Mouse (Mus musculus) urinary bladder, postnatal 4 days (tissue): ENCODE measurements around the gene Hmga2.

Experiments
- DNase-seq, 2 experiments: peaks; one replicate each; pipeline ENCODE4 v3.0.0; 2021 to 2022; ENCODE audit warnings: low spot score in 2 of 2

Gene Hmga2

DNA sequence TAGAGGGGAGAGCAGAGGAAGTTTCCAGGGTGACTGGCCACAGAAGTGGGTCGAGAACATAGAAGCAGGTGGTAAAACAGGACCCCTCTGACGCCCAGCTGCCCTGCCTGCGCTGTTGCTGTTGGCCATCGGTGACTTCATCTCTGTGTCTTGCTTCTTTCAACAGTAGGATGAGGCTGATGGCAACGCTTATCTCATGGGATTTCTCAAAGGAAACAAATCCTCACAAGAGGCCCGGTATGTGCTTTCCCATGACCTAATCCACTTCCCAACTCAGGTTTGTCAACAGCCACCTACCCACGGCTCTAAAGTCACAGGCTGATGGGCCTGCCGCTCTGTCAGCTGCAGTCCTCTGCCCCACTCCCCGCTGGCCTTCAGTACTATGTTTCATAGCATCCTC lies 52.3 kb downstream of the Hmga2 start:
- DNase-seq, result no peak

DNA sequence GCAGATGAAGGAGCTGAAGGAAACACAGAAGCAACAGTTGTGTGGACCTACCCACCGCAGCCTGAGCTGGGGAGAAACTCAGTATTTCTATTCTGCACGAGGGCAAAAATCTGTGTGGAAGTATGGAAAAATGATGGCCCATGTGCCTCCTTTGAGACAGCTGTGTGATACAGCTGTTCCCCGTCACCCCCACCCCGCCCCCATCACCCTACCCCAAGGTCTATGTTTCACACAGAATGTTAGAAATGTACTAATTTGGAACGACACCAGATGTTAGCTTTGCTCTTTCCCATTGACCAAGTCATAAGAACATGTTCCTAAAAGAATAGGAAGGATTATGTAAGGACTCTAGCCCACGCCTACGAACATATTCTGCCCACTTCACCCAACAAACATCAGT lies 53.0 kb downstream of the Hmga2 start:
- DNase-seq, result no peak

DNA sequence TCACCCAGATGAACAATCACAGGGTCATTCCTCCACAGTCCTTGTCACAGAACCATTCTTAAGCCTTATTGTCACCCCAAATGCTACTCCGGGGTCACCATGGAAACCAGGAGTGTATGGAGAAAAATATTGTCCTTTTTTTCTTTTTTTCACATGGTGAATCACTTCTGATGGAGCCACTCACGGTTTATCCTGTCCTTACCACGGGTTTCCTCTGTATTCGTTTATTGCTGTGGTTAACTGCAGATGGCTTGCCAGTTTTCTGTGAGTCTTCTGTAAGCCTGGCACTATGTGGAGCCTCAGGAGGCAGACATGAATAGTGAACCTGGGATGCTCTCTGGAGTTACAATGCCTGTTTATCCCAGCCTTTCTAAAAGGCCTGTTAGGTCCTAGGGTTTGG lies 53.4 kb downstream of the Hmga2 start:
- DNase-seq, result no peak

DNA sequence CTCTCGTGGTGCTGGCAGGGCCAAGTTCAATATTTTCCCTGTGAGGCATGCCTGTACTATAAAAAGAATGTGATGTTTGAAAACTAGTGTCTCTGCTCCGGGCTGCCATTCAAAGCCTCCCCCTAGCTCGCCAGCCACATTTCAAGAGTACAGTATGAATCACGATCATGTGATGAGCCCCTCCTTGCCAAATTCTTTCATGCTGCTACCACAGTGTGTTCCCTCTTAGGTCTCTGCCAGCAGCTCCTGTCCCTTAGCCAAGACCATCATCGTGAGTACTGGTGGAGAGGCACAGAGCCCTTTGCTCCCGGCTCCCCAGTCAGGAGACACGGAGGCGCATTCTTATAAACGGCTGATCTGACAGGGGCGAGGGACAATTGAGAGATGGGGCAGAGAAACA lies 54.2 kb downstream of the Hmga2 start:
- DNase-seq, result peak in 1 of 2 experiments; percentile 52

DNA sequence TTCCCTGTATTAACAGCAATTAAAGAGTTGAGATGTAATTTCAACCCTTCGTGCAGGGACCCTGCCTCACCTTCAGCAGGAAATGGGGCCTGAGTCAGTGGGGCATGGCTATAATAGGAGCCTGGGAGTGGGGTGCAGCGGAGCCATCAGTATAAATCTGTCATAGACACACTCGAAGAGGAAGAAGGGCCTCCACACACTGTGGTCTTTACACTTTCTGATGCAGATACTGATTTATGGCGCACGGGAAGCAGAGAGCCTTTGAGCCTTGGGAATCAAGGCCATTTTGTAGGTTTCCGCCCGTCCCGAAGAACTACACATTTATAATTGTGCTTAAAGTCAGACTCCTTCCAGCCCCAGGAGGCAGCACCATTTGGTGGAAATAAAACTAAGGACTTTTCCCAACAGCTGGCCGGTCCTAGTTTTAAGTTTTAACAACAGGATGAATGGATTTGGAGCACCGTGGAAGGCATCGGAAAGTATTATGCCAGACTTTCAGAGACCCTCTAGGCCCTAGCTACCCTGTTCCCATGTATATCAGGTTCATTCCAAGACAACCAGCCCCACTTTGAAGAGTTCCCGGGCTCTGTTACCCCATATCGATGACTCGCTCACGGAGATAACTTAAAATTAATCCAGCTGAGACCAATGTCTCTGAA lies 55.2 kb downstream of the Hmga2 start:
- no peak for DNase-seq

DNA sequence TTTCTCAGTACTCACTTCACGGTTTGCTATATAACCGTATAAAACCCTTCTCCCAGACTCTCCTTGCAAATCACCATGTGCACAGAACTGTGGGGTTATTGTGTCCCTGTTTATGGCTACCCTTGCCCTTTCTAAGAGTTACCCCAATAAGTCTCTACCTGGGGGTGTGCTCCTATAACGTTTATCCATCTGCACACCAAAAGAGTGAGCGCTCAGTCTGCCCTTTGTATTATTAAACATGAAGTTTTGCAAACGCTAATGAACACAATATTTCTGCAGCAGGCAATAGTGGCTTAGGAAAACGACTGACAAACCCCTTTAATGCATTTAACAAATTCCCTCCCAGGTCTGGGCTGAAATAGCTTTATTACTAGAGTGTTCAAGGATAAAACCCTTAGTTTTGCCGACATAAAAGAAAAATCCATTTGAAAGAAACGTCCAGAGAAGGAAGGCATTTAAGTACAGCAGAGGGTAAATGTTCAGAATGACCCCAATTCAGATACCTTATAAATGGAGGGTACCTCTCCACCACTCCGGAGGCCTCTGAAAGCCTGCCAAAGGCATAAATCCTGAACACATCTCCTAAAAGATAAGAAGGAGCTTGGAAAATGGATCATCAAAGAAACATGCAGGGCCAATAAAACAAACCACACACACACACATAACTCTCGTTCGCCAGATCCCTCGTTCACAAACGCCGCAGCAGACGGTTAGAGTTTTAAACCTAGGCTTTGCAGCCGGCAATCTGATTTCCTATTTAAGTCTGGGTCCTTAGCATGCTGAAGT lies 57.3 kb downstream of the Hmga2 start:
- no peak for DNase-seq

DNA sequence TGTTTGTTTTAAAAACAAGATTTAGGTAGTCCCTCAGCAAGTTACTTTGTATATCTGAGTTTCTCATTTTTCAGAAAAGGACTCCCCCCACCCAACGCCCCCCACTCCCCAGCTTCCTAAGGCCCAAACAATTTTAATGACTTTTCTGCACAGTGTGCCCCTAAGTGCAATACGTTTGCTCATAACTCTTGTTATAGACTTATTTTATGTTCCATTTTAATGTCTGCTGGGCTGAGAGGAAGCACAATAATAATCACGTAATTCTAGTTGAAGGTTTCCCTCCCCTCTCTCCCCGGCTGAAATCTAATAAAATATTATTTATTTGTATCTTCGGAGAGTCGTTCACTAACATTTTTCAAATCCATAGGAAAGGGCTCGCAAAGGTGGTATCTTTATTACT lies 58.1 kb downstream of the Hmga2 start:
- DNase-seq, result no peak

DNA sequence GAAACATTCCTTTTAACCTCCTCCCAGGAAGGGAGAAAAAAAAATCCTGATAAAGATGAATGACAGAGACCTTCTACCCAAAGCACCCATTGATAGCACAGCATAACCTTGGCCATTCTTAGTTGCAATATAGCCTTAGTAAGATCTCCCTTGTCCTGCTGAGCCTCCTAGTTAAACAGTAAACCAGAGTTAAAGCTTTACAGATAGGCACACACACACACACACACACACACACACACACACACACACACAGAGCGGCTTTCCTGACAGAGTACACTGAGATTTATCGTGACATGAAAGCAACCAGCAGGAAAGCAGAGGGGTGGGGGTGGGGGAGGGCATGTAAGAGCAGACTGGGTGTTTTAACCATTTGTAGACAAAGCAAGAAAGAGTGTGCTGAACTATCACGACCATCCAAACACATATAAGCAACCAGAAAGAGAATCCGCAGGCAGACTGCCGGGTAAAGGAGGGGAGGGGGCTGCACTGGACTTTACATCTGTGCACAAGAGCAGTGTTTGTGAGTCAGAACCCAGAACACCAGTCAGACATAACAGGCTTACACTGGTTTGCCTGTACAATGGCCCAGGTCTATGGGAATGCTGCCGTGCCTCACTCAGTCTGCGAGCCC lies 58.7 kb downstream of the Hmga2 start:
- DNase-seq, result no peak

DNA sequence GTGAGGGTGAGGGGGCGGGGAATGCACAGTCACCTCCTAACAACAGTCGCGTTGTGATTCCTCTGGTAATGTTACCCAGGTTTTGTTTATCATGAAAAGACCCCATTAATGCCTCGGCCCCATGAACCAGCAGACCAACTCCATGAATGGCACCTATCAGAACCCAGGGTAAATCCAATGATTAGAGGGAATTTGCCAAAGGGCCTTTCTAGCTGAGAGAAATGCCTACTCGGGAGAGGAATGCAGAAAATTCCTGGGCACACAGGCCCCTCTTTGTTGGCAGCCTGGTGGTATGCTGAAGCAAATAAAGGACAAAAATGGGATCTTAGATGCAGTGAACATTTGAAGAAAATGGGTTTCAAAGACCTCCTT lies 59.2 kb downstream of the Hmga2 start:
- no peak for DNase-seq

DNA sequence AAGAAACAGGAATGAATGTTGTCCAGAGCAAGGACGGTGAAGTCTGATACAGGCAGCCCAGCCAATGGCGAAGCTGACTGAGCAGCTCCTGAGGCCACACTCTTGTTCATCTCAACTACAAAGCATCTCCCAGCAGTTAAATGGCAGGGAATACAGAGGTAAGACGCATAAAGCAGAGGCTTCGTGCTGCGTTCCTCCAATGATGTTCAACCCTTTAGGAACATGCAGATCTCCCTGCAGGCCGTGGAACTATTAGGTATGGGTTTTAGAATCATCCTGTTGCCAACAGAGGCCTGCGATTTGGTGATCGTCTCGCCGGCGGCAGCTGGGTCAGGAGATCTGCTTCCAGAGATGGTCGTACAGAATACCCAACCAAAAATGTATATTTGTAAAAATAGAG lies 59.6 kb downstream of the Hmga2 start:
- no peak for DNase-seq

DNA sequence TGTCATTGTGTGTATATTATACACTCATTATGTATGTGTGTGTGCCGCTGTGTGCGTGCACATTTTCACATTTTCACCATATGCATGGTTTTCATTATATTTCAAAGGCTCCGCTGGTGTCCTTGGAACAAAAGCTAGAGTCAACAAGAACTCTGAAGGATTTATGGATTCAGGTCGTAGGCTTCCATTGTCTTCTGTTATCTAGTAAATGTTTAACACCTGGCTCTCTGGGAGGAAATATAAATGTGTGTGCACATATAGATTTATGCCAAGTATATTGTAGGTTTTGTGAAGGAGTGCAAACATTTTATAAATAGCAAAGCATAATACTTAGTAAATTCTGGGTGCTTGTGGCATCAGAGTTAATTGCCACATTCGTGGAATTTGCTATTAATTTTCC lies 64.1 kb downstream of the Hmga2 start:
- DNase-seq, result no peak

DNA sequence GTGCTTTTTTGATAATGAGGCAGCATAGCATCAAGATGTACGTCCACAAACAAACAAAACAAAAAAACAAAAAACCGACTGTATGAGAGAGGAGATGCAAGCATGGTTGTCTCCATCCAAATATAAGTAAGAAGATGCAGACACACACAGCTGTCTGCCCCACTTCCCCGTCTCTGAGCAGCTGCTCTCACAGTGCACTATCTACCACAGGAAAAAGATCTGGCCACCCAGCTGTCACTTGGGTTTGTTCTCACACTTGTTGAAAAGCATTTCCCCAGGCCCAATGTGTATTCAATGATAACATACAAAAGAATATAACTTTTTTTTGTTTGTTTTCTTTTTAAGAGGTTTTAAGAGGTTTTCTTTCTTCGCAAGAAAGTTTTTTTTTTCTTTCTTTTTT lies 65.3 kb downstream of the Hmga2 start:
- no peak for DNase-seq

DNA sequence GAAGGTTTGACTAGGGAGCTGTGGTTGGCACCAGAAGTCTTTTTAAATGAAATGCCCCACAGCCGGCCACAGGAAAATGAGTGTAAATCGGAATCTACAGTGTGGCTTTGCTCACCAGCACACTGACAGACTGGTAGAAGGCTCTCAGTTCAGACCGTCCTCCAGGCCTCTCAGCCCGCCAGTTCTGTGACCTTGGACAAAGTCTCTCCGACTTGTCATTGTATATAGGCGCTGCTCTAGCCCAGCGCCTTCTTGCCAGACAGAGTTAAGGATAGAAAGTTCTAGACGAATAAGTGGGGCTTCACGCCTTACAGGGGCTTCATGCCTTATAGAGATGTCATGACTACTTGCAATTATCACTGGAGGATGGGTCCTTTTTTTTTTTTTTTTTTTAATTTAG lies 67.1 kb downstream of the Hmga2 start:
- no peak for DNase-seq

DNA sequence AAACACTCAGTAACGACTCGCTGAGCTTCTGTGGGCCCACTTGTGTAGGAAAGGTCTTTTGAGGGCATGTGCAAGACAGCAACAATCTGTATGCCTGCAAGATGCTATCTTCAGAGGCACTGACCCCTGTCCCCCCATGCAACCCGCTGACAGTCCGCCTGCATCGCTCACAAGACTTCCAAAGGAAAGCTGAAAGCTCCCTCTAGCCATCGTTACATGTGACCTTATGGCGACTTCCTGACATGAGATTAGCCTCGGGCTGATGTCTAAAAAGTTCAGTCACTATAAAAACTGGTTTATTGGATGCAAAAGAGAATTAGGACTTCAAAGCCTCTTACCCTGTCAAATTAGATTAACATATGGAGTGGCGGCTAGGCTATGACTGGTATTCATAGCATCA lies 69.0 kb downstream of the Hmga2 start:
- no peak for DNase-seq

DNA sequence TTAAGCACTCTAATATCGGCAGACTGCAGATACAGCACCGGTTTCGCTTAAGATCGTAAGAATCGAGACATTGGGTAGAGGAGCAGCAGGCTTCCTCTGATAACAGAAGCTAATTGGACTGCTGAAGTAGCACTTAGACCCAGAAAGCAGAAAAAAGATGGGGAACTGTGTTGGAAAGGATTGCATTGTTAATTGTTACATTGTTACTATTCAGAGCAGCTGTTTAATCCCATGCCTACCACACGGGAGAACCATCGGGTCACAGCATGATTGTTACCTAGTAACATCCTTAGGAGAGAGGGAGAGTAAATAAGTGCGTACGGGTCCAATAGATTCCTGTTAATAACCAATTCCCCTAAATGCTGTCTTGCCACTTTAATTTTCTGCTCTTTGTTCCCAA lies 70.2 kb downstream of the Hmga2 start:
- no peak for DNase-seq

DNA sequence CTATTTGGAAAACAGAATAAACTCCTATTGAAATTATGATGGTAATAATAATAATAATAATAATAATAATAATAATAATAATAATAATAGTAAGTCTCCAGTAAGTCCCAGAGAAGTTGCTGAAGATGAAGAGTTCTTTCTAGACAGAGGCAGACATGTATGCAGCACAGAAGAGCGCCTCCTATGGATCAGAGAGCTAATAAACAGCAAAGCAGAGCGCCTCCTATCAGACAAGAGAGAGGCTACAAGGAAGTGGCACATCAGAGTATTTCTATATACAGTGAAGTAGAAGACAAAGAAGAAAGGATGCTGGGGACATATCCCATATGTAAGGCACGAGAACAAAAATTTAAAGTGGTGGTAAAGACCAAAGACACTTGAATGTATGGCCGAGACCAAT lies 70.9 kb downstream of the Hmga2 start:
- no peak for DNase-seq

DNA sequence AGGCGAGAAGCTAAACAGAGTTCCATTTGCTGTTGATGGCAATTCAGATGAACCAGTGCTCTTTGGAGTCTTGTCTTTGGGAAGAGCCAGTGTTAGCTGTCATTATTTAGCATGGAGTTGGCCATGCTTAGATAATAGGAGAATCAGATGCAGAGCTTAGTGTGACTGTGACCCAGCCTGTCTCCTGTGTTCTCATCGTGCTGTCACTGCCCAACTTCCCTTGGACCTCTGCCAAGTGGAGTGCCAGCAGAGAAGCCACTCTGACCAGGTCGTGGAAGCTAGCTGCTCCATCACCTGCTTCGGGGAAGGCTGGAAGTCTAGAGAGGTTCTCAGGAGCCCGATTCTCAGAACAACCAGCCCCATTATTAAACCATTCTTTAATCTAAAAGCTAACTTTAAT lies 73.3 kb downstream of the Hmga2 start:
- DNase-seq, result no peak

DNA sequence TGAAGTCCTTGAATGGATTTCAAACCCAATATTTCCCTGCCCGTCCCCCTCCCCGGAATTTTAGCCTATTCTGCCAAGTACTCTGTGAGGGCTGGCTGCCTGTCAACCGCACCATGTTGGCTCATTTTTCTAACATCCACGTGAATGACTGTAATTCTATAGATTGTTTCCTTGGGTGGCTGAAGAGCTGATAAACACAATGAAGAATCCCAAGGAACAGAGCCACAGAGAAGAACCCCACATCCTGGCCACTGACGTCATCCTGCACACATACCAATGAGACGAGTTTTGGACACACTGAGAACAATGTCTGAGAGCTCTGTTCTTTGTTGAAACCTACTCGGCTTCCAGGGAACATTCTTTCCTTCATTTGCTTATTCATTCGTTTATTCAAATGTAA lies 74.5 kb downstream of the Hmga2 start:
- DNase-seq, result no peak

DNA sequence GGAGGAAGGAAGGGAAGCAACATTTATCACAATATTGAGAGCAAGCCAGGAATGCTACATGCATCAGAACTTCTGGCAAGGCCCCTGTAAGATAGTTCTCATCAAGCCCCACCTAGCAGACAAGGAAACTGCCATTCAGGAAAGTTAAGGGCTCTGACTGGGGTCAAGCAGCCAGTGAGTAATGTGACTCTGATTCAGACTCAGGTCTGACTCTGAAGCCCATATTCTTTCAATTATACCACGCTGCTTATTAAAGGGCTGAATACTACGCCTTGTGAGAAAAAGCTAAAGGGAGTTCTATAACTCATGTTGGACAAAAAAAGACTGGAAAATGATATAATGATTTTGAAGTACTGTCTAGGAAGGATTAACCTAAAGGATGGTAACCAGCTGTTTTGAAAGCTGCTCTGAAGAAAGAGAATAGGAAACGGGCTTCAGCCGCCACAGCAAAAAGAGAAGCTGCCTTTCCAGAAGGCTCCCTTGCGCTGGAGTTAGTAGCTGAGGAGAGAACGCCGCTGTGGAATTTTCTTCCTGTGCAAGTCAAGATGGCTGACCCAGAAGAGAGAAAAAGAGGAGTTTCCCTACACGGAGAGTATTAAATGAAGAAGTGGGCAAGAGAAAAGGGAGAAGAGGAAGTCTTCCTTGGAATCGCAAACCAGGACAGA lies 76.3 kb downstream of the Hmga2 start:
- no peak for DNase-seq

DNA sequence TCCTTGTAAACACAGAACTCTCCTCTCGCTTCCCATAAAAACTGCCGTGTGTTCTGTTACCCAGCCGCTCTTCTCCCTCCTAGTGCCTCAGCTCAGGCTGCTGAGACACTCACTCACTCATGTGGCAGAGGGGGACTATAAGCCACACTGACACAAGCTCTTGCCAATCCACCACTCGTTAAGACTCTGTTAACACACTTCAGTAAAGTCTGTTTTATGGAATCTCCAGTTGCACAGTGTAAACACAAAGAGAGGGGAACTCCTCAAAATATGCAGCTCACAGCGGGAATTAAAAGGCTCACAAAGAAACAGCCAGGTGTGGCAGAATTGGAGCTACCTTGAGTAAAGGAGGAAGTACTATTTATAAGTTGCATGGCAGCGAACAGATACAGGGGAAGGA lies 77.5 kb downstream of the Hmga2 start:
- no peak for DNase-seq

DNA sequence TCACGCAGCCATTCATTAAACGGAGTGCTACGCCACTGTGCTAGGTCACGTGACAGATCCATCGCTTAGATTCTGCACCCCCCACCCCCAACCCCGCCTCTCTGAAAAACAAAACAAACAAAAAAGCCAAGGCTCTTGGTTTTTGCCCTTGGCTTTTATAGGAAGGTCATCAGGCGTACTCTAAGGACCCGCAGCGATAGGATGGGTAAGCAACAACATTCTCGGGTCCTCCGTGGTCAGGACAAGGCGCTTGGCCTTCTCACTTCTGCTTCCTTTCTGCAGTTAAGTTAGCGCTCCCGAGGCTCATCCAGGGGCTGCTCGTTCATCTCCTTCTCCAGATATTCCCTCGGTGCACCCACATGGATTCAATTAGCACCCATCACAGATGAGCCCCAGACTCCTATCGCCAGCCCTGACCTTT lies 79.0 kb downstream of the Hmga2 start:
- no peak for DNase-seq

DNA sequence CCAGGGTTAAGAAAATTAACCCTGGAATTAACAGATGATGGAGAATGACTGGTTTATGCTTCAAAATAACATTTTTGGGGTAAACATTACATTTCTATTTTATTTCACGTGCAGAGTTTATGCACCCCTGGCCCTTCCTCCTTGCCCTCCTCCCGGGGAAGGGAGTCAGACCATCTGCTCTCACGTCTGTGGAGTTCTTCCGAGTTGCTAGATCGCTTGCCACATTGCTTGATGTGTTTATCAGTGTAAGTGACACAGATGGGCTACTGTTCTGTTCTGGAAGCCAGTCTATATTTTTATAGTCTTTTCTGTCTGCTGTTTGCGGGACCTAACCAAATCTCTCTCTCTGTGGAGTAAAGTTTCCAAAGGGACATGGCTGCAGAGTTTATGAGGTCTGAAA lies 80.7 kb downstream of the Hmga2 start:
- no peak for DNase-seq

DNA sequence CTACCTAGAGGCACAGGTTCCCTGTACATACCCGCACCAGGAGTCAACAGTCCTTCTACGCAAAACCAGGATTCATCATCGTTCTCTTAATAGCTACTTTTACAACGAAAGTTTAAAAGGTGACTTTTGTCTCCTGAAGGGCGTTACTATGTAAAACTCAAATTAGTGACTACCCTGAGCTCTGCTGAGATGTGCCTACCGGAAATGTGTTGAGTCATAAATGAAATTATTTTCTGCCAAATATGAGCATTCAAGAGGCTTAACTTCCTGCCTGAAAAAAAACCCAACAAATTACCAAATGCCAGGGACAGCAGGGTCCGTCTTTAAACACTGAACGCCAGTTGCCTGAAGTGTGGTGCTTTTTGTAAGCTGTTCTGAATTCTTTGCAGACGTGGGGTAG lies 81.5 kb downstream of the Hmga2 start:
- DNase-seq, result no peak
